Mouse (Mus musculus) intestine, embryonic 14.5 days (tissue): ENCODE measurements around the gene Srrm3. TPM values are rescaled to one million over a fixed set of nuclear protein-coding genes. Genes with fewer than 3 reads are reported as not detected.

Experiments
- ATAC-seq: fragments of 200-750 bp; cut with Nextera tagmentation; replicated peaks from 2 replicates; pipeline ENCODE4 v1.8.0; 2017; ENCODE audit warnings: low read depth, moderate number of reproducible peaks, moderate TSS enrichment, moderate library complexity; ENCODE audit not compliant: low FRiP score, low TSS enrichment
- DNase-seq: peaks from one replicate; pipeline ENCODE4 v3.0.0-alpha.2; 2018; ENCODE audit warnings: low spot score
- H3K27ac ChIP-seq: fragments of 300-500 bp; sonication (generic); 2 replicates; pipeline ENCODE4 v1.5.1; 2014; ENCODE audit warnings: low read depth, mild to moderate bottlenecking, control low read depth
- H3K27me3 ChIP-seq: fragments of 300-500 bp; sonication (generic); replicated peaks from 2 replicates; pipeline ENCODE4 v1.6.1; 2014; ENCODE audit warnings: low read length, control low read depth; ENCODE audit not compliant: control insufficient read depth, insufficient read depth
- H3K36me3 ChIP-seq: fragments of 300-500 bp; sonication (generic); 2 replicates; pipeline ENCODE4 v1.6.1; 2014; ENCODE audit warnings: low read length, control low read depth; ENCODE audit not compliant: control insufficient read depth, insufficient read depth
- H3K4me1 ChIP-seq: fragments of 300-500 bp; sonication (generic); replicated peaks from 2 replicates; pipeline ENCODE4 v1.6.1; 2014; ENCODE audit warnings: low read length, control low read depth, mixed read lengths; ENCODE audit not compliant: control insufficient read depth, insufficient read depth
- H3K4me2 ChIP-seq: fragments of 300-500 bp; sonication (generic); 2 replicates; pipeline ENCODE4 v1.6.1; 2014; ENCODE audit warnings: low read length
- H3K4me3 ChIP-seq: fragments of 300-500 bp; sonication (generic); 2 replicates; pipeline ENCODE4 v1.5.1; 2014; ENCODE audit warnings: low read depth, low read length, control low read depth, mixed read lengths
- H3K9ac ChIP-seq: fragments of 300-500 bp; sonication (generic); 2 replicates; pipeline ENCODE4 v1.6.1; 2014; ENCODE audit warnings: mild to moderate bottlenecking, low read length
- H3K9me3 ChIP-seq: fragments of 300-500 bp; sonication (generic); 2 replicates; pipeline ENCODE4 v1.6.1; 2016; ENCODE audit warnings: low read length, control low read depth; ENCODE audit not compliant: control insufficient read depth
- WGBS: fragments of 180-500 bp; shearing (Covaris S2); extraction: QIAGEN DNeasy Blood & Tissue Kit; methylation state at CpG from one replicate; pipeline ENCODE4 v1.1.7; 2014; 5-methylcytosine and 5-hydroxymethylcytosine counted together
- polyA plus RNA-seq: library from polyadenylated mRNA; unstranded; fragments of >200 nt; fragmentation: Nextera tagmentation; extraction: Ambion mirVana; gene quantifications from 2 replicates; pipeline ENCODE4 v1.2.1, GENCODE M21; 2014

Srrm3 gene
- polyA plus RNA-seq, 1 experiment from 2014 or later = 2.7 TPM

- Histone ChIP-seq H3K27ac (no peak overlapping the region), H3K27me3 (no peaks in the 10 kb centered on the region), H3K9ac (no peak overlapping the region), H3K36me3 (peaks cover 59% of the 10 kb centered on the region), H3K4me2 (no peak overlapping the region), H3K4me1 (no peaks in the 10 kb centered on the region), H3K4me3 (no peak overlapping the region), H3K9me3 (no peaks in the 10 kb centered on the region)
- ATAC-seq = no peak
- 84% methylated on average over 13 of the region's 13 CpGs for WGBS
- DNase-seq = no peak
Measured at GRCm38 (mm10) chr5:135907256-135907655, 100.6 kb downstream of the Srrm3 start.

DNA sequence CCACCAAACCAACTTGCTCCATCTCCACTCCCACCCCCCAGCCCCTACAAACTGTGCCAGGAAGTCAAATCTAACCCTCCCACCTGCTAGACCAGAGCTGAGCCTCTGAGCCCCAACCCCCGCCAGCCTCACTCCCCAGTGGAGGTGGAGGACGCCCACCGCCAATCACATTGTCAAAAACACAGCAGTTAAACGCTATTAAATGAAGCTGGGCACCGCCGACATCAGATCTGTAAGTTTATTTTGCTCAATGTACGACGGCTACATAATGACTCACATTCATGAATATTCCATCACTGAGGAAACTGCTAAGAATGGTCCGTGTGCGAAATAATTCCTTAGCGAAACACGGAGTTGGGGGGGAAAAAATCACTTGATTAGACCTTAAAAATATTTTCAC lies 101.5 kb downstream of the Srrm3 start:
- Histone ChIP-seq H3K4me2 (no peak overlapping the region), H3K27ac (no peak overlapping the region), H3K36me3 (peaks cover 60% of the 10 kb centered on the region), H3K27me3 (no peaks in the 10 kb centered on the region), H3K4me1 (no peaks in the 10 kb centered on the region), H3K9me3 (no peaks in the 10 kb centered on the region), H3K9ac (no peak overlapping the region), H3K4me3 (no peak overlapping the region)
- no peak for DNase-seq
- 84% methylated on average over 12 of the region's 12 CpGs for WGBS
- no peak for ATAC-seq

GRCm38 (mm10) chr5:135908989-135909388 lies 102.3 kb downstream of the Srrm3 start:
- H3K9ac ChIP-seq = no peak overlapping the region
- H3K27me3 ChIP-seq = no peaks in the 10 kb centered on the region
- no peak for DNase-seq
- peaks cover 63% of the 10 kb centered on the region for H3K36me3 ChIP-seq
- no peaks in the 10 kb centered on the region for H3K4me1 ChIP-seq
- H3K4me2 ChIP-seq = no peak overlapping the region
- H3K4me3 ChIP-seq = no peak overlapping the region
- H3K9me3 ChIP-seq = no peaks in the 10 kb centered on the region
- no peak overlapping the region for H3K27ac ChIP-seq
- no peak for ATAC-seq
- WGBS = 91% methylated on average over 16 of the region's 16 CpGs

DNA sequence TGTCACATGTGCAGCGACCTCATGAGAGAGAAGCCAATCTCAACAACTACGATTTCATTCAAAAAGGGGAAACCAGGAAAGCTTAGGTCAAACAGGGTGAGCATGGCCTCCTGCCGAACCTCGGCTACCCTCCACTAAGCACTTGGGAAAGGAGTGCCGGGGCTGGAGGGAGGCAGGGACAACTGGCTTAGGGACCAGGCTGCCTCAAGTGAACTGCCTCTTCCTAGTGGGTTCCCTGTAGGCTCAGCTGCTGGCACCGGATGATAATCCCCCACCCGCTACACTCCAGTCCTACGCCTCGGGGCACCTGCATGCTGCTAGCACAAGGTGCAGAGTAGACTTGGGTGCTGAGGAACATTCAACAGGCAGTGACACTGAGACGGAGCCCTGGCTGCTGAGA lies 103.0 kb downstream of the Srrm3 start:
- DNase-seq = no peak
- H3K27ac ChIP-seq = no peak overlapping the region
- no peak overlapping the region for H3K4me3 ChIP-seq
- H3K9me3 ChIP-seq = no peaks in the 10 kb centered on the region
- no peak overlapping the region for H3K9ac ChIP-seq
- no peak for ATAC-seq
- 86% methylated on average over 10 of the region's 10 CpGs for WGBS
- H3K36me3 ChIP-seq = peaks cover 66% of the 10 kb centered on the region
- H3K4me1 ChIP-seq = no peaks in the 10 kb centered on the region
- no peak overlapping the region for H3K4me2 ChIP-seq
- no peaks in the 10 kb centered on the region for H3K27me3 ChIP-seq

GRCm38 (mm10) chr5:135910813-135911212 lies 104.1 kb downstream of the Srrm3 start:
- Histone ChIP-seq H3K4me2 (no peak overlapping the region), H3K9me3 (no peaks in the 10 kb centered on the region), H3K4me1 (no peaks in the 10 kb centered on the region), H3K4me3 (no peak overlapping the region), H3K36me3 (peaks cover 68% of the 10 kb centered on the region), H3K27me3 (no peaks in the 10 kb centered on the region), H3K9ac (no peak overlapping the region), H3K27ac (no peak overlapping the region)
- no peak for DNase-seq
- ATAC-seq = no peak
- 90% methylated on average over 25 of the region's 25 CpGs for WGBS

DNA sequence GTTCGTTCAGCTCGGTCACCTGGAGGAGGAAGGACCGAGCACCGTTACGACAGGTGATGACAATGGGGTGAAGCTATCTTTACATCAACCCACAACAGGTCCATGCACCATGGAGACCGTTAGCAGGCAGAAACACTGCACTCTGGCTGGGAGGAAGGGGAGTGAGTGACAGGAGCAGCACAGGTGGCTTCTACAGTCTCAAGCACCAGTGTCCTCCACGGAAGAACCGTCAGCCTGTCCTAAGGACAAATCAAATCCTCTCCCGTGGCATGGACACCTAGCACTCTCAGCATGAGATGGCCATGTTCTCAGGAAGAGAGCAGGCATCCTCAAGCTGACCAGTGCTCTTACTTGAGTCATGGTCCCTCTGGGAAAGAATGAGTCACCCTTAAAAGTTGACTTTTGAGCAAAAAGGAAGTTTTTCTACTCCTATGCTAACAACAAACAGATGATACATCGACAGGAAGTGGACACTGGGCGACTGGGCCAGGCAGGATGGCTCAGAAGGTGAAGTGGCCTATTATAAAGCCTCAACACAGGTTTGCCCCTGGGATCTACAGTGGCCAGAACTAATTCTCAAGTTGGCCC lies 105.0 kb downstream of the Srrm3 start:
- Histone ChIP-seq H3K27ac (no peak overlapping the region), H3K4me3 (no peak overlapping the region), H3K36me3 (peaks cover 75% of the 10 kb centered on the region), H3K9me3 (no peaks in the 10 kb centered on the region), H3K9ac (no peak overlapping the region), H3K4me1 (no peaks in the 10 kb centered on the region; the same call in 1 of the 2 replicates), H3K27me3 (no peaks in the 10 kb centered on the region), H3K4me2 (no peak overlapping the region)
- 87% methylated on average over 11 of the region's 11 CpGs for WGBS
- DNase-seq = no peak
- ATAC-seq = no peak

- Histone ChIP-seq H3K9me3 (no peaks in the 10 kb centered on the region), H3K36me3 (peaks cover 76% of the 10 kb centered on the region), H3K9ac (no peak overlapping the region), H3K4me2 (no peak overlapping the region), H3K27me3 (no peaks in the 10 kb centered on the region), H3K4me3 (no peak overlapping the region), H3K27ac (no peak overlapping the region), H3K4me1 (no peaks in the 10 kb centered on the region; the same call in 1 of the 2 replicates)
- ATAC-seq (no peak), DNase-seq (no peak)
- 76% methylated on average over 5 of the region's 5 CpGs for WGBS
Measured at GRCm38 (mm10) chr5:135913201-135913600, 106.5 kb downstream of the Srrm3 start.

GRCm38 (mm10) chr5:135914156-135914555 lies 107.5 kb downstream of the Srrm3 start:
- Histone ChIP-seq H3K36me3 (peaks cover 76% of the 10 kb centered on the region), H3K4me2 (no peak overlapping the region), H3K27me3 (no peaks in the 10 kb centered on the region), H3K27ac (no peak overlapping the region), H3K4me3 (no peak overlapping the region), H3K4me1 (no peaks in the 10 kb centered on the region; the same call in 1 of the 2 replicates), H3K9ac (no peak overlapping the region), H3K9me3 (no peaks in the 10 kb centered on the region)
- DNase-seq (no peak), ATAC-seq (no peak)
- WGBS = 72% methylated on average over 6 of the region's 6 CpGs

- no peak overlapping the region for H3K4me2 ChIP-seq
- no peak overlapping the region for H3K27ac ChIP-seq
- DNase-seq = no peak
- no peak overlapping the region for H3K4me3 ChIP-seq
- peaks cover 68% of the 10 kb centered on the region for H3K36me3 ChIP-seq
- 51% methylated on average over 6 of the region's 6 CpGs for WGBS
- H3K4me1 ChIP-seq = no peaks in the 10 kb centered on the region; the same call in 1 of the 2 replicates
- no peak for ATAC-seq
- H3K9me3 ChIP-seq = no peaks in the 10 kb centered on the region
- H3K27me3 ChIP-seq = no peaks in the 10 kb centered on the region
- H3K9ac ChIP-seq = no peak overlapping the region
Measured at GRCm38 (mm10) chr5:135916051-135916565, 109.4 kb downstream of the Srrm3 start.
